In the genomic region with DNA sequence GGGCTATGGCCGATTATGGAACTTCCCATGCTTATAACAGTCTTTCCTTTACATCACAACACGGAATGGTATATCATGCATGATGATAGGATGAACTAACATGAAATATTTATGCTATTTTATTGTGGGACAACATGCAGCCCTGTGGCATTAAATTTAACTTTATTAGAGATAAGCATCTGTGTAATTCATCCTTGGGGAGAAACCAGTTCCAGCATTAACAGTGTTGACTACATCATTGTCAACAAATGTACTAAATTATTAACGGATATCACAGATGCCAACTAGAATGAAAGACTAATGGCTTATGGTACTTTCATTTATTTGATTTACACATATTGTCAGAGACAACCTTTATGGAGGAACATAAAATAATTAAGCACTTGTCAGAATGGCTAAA, we compare ENCODE assay signal across 20 mouse cellular contexts.
DNase-seq lines count a peak whose midpoint lies in the region; ATAC-seq and TF ChIP-seq lines count a peak whose summit lies in the region.
"Had no signal": no experiment of that assay in that cellular context is flagged by ENCODE, and none has a peak within 500 bp of the region (broad histone marks: within the 10 kb centered on the region; RNA-seq: fewer than 3 reads in every experiment).

No protein-coding gene starts in this region.

- no peaks in the 10 kb centered on the region for H3K27me3 ChIP-seq in midbrain, embryonic 14.5 days (ENCODE audit: control insufficient read depth, insufficient read depth, low read length)
- no peaks in the 10 kb centered on the region for H3K27me3 ChIP-seq in midbrain, embryonic 10.5 days (ENCODE audit: low read depth, poor library complexity, severe bottlenecking)
- H3K27me3 ChIP-seq in neural tube, embryonic 13.5 days, result no peaks in the 10 kb centered on the region
- no peaks in the 10 kb centered on the region for H3K27me3 ChIP-seq in neural tube, embryonic 15.5 days (replicated peaks)
- H3K27me3 ChIP-seq: embryonic facial prominence, embryonic 12.5 days; forebrain, embryonic 13.5 days; forebrain, embryonic 15.5 days had no signal

- peak; percentile 46; the same call in 1 of the 2 replicates for ATAC-seq in midbrain, embryonic 14.5 days (ENCODE audit: low FRiP score, low TSS enrichment)
- ATAC-seq in neural tube, embryonic 13.5 days (ENCODE audit: low read depth), result peak; percentile 75
- ATAC-seq in neural tube, embryonic 15.5 days (ENCODE audit: low FRiP score), result no peak
- ATAC-seq: forebrain, embryonic 13.5 days; forebrain, embryonic 15.5 days had no signal

- no peak overlapping the region for H3K4me3 ChIP-seq in midbrain, embryonic 14.5 days (replicated peaks; ENCODE audit: low read depth, low read length)
- no peak overlapping the region for H3K4me3 ChIP-seq in midbrain, embryonic 10.5 days
- H3K4me3 ChIP-seq in neural tube, embryonic 13.5 days, result no peak overlapping the region
- no peak overlapping the region for H3K4me3 ChIP-seq in neural tube, embryonic 15.5 days (replicated peaks)
- H3K4me3 ChIP-seq: embryonic facial prominence, embryonic 10.5 days; embryonic facial prominence, embryonic 12.5 days; forebrain, embryonic 13.5 days; forebrain, embryonic 15.5 days had no signal

- H3K9ac ChIP-seq in midbrain, embryonic 14.5 days (replicated peaks; ENCODE audit: low read length), result no peak overlapping the region
- H3K9ac ChIP-seq in neural tube, embryonic 13.5 days, result no peak overlapping the region
- no peak overlapping the region for H3K9ac ChIP-seq in neural tube, embryonic 15.5 days (replicated peaks)
- H3K9ac ChIP-seq: embryonic facial prominence, embryonic 12.5 days; forebrain, embryonic 13.5 days; forebrain, embryonic 15.5 days had no signal

- H3K27ac ChIP-seq in midbrain, embryonic 14.5 days (replicated peaks; ENCODE audit: low read depth, low read length), result no peak overlapping the region
- no peak overlapping the region for H3K27ac ChIP-seq in midbrain, embryonic 10.5 days (replicated peaks)
- H3K27ac ChIP-seq in neural tube, embryonic 13.5 days (replicated peaks), result no peak overlapping the region
- no peak overlapping the region for H3K27ac ChIP-seq in neural tube, embryonic 15.5 days (replicated peaks)
- H3K27ac ChIP-seq: embryonic facial prominence, embryonic 10.5 days; embryonic facial prominence, embryonic 12.5 days; forebrain, embryonic 13.5 days; forebrain, embryonic 15.5 days had no signal

- TF ChIP-seq POLR2A in brain, embryonic 14.5 days (IDR thresholded peaks at IDR 0.05; ENCODE audit: borderline replicate concordance, extremely low read depth, insufficient read depth, insufficient read length, poor library complexity, severe bottlenecking), result no peak

- no peak for DNase-seq in midbrain, embryonic 14.5 days
- DNase-seq in midbrain, embryonic 10.5 days (ENCODE audit: low spot score), result no peak
- peak; percentile 6 for DNase-seq in brain, embryonic 14.5 days (ENCODE audit: low read depth)
- peak; percentile 4 for DNase-seq in mesoderm, embryonic 11.5 days (ENCODE audit: low read depth, low spot score)
- DNase-seq in right cerebral cortex, postnatal 25 days, result no peak
- DNase-seq in testis, postnatal 14 days (ENCODE audit: low spot score), result no peak
- DNase-seq: adrenal gland, adult 2 months; adrenal gland, postnatal 10 days; adrenal gland, postnatal 25 days; cerebellum, adult 11-12 months; cerebellum, adult 2 months; cerebellum, adult 9-10 months; cerebellum, postnatal 10 days; cerebellum, postnatal 25 days had no signal

- no peak for TF ChIP-seq CTCF in brain, embryonic 14.5 days (IDR thresholded peaks at IDR 0.05; ENCODE audit: borderline replicate concordance, extremely low read depth, insufficient read depth, insufficient read length)

- no peak overlapping the region for H3K4me2 ChIP-seq in midbrain, embryonic 14.5 days (ENCODE audit: low read length)
- H3K4me2 ChIP-seq in neural tube, embryonic 13.5 days, result no peak overlapping the region
- H3K4me2 ChIP-seq in neural tube, embryonic 15.5 days, result no peak overlapping the region
- H3K4me2 ChIP-seq: embryonic facial prominence, embryonic 12.5 days; forebrain, embryonic 13.5 days; forebrain, embryonic 15.5 days had no signal

- H3K36me3 ChIP-seq in midbrain, embryonic 14.5 days (ENCODE audit: control insufficient read depth, insufficient read depth, low read length), result no peaks in the 10 kb centered on the region
- no peaks in the 10 kb centered on the region for H3K36me3 ChIP-seq in midbrain, embryonic 10.5 days
- H3K36me3 ChIP-seq in neural tube, embryonic 13.5 days, result no peaks in the 10 kb centered on the region
- no peaks in the 10 kb centered on the region for H3K36me3 ChIP-seq in neural tube, embryonic 15.5 days
- H3K36me3 ChIP-seq: embryonic facial prominence, embryonic 10.5 days; embryonic facial prominence, embryonic 12.5 days; forebrain, embryonic 15.5 days had no signal

- H3K9me3 ChIP-seq in midbrain, embryonic 14.5 days (ENCODE audit: control insufficient read depth, low read length), result no peaks in the 10 kb centered on the region
- no peaks in the 10 kb centered on the region for H3K9me3 ChIP-seq in midbrain, embryonic 10.5 days (replicated peaks)
- H3K9me3 ChIP-seq in neural tube, embryonic 13.5 days, result no peaks in the 10 kb centered on the region
- H3K9me3 ChIP-seq in neural tube, embryonic 15.5 days (replicated peaks), result no peaks in the 10 kb centered on the region
- H3K9me3 ChIP-seq: embryonic facial prominence, embryonic 10.5 days; embryonic facial prominence, embryonic 12.5 days; forebrain, embryonic 13.5 days; forebrain, embryonic 15.5 days had no signal

- WGBS in midbrain, embryonic 14.5 days, result 78% methylated on average over 3 of the region's 3 CpGs
- 86% methylated on average over 3 of the region's 3 CpGs for WGBS in midbrain, embryonic 10.5 days
- 57% methylated on average over 3 of the region's 3 CpGs for WGBS in neural tube, embryonic 13.5 days
- WGBS in neural tube, embryonic 15.5 days, result 47% methylated on average over 3 of the region's 3 CpGs

- no peaks in the 10 kb centered on the region for H3K4me1 ChIP-seq in midbrain, embryonic 14.5 days (ENCODE audit: control insufficient read depth, insufficient read depth, low read length)
- no peaks in the 10 kb centered on the region for H3K4me1 ChIP-seq in midbrain, embryonic 10.5 days
- no peaks in the 10 kb centered on the region for H3K4me1 ChIP-seq in neural tube, embryonic 13.5 days (replicated peaks)
- H3K4me1 ChIP-seq in neural tube, embryonic 15.5 days, result no peaks in the 10 kb centered on the region
- H3K4me1 ChIP-seq: embryonic facial prominence, embryonic 10.5 days; embryonic facial prominence, embryonic 12.5 days; forebrain, embryonic 13.5 days; forebrain, embryonic 15.5 days had no signal

Comparison
In these comparisons a context has a peak if more than half of its experiments do, and no peak if none do; other contexts are left out.
1. DNase-seq: peak in brain, embryonic 14.5 days (single experiment) and mesoderm, embryonic 11.5 days (single experiment); none in midbrain, embryonic 14.5 days (single experiment), midbrain, embryonic 10.5 days (single experiment), right cerebral cortex, postnatal 25 days (single experiment) and testis, postnatal 14 days (single experiment).